Mouse (Mus musculus) kidney, adult 2 months (tissue): Measurements from ENCODE around the gene Wtap.

Source experiments
- CTCF ChIP-seq: fragments of 200-500 bp; conservative IDR thresholded peaks from 2 replicates; pipeline ENCODE4 v1.5.1; 2011; ENCODE audit warnings: low read depth, mild to moderate bottlenecking, control low read depth, low read length, moderate library complexity, mixed read lengths; ENCODE audit not compliant: insufficient read depth, insufficient read length
- POLR2A ChIP-seq: fragments of 200-500 bp; IDR thresholded peaks from one replicate; pipeline ENCODE4 v1.6.1; 2011; ENCODE audit warnings: low read depth, low read length, control low read depth

- TF ChIP-seq CTCF (no peak), POLR2A (peak; percentile 30)
Observed at GRCm38 (mm10) chr17:12940151-12940805, 53.7 kb downstream of the Wtap start, which contains the start of gene Acat3.
